Mouse (Mus musculus) intestine, embryonic 15.5 days (tissue): ENCODE measurements around the gene Cd200r4. TPM values are rescaled to one million over a fixed set of nuclear protein-coding genes. Genes with fewer than 3 reads are reported as not detected.
"Not testable (repeated sequence)": the region's sequence is repeated elsewhere in the genome, so short reads cannot be mapped to it uniquely, and the experiment has no call there.

Experiments used
- ATAC-seq: fragments of 200-750 bp; cut with Nextera tagmentation; 2 replicates; pipeline ENCODE4 v1.8.0; 2017; ENCODE audit warnings: moderate TSS enrichment, moderate library complexity
- H3K27ac ChIP-seq: fragments of 300-500 bp; sonication (generic); 2 replicates; pipeline ENCODE4 v1.5.1; 2015; ENCODE audit warnings: mild to moderate bottlenecking, inconsistent platforms
- H3K27me3 ChIP-seq: fragments of 300-500 bp; sonication (generic); replicated peaks from 2 replicates; pipeline ENCODE4 v1.6.1; 2015; ENCODE audit warnings: inconsistent platforms
- H3K36me3 ChIP-seq: fragments of 300-500 bp; sonication (generic); 2 replicates; pipeline ENCODE4 v1.6.1; 2015; ENCODE audit warnings: inconsistent platforms
- H3K4me1 ChIP-seq: fragments of 300-500 bp; sonication (generic); replicated peaks from 2 replicates; pipeline ENCODE4 v1.6.1; 2015; ENCODE audit warnings: inconsistent platforms
- H3K4me2 ChIP-seq: fragments of 300-500 bp; sonication (generic); replicated peaks from 2 replicates; pipeline ENCODE4 v1.6.1; 2015; ENCODE audit warnings: mild to moderate bottlenecking, inconsistent platforms
- H3K4me3 ChIP-seq: fragments of 300-500 bp; sonication (generic); replicated peaks from 2 replicates; pipeline ENCODE4 v1.5.1; 2015; ENCODE audit warnings: inconsistent platforms
- H3K9ac ChIP-seq: fragments of 300-500 bp; sonication (generic); 2 replicates; pipeline ENCODE4 v1.6.1; 2015; ENCODE audit warnings: inconsistent platforms
- H3K9me3 ChIP-seq: fragments of 300-500 bp; sonication (generic); 2 replicates; pipeline ENCODE4 v1.6.1; 2016; ENCODE audit warnings: inconsistent platforms
- WGBS: fragments of 180-500 bp; shearing (Covaris S2); methylation state at CpG from one replicate; pipeline ENCODE4 v1.1.7; 2015; 5-methylcytosine and 5-hydroxymethylcytosine counted together
- polyA plus RNA-seq: library from polyadenylated mRNA; unstranded; fragments of >200 nt; fragmentation: Nextera tagmentation; extraction: Ambion mirVana; gene quantifications from 2 replicates; pipeline ENCODE4 v1.2.1, GENCODE M21; 2015

Cd200r4 gene
- polyA plus RNA-seq, 1 experiment from 2014 or later: 0.28 TPM

GRCm38 (mm10) chr16:44786934-44787333 is 24.6 kb upstream of the Cd200r4 start:
- no peak overlapping the region for H3K9ac ChIP-seq
- no peak overlapping the region for H3K4me2 ChIP-seq
- H3K27me3 ChIP-seq: no peaks in the 10 kb centered on the region
- H3K27ac ChIP-seq: no peak overlapping the region
- no peaks in the 10 kb centered on the region for H3K9me3 ChIP-seq
- no peaks in the 10 kb centered on the region for H3K4me1 ChIP-seq
- ATAC-seq: no peak
- H3K4me3 ChIP-seq: no peak overlapping the region
- WGBS: 80% methylated on average over 1 of the region's 1 CpGs
- no peaks in the 10 kb centered on the region for H3K36me3 ChIP-seq

GRCm38 (mm10) chr16:44794416-44794815 is 17.1 kb upstream of the Cd200r4 start:
- H3K4me2 ChIP-seq: no peak overlapping the region
- H3K4me1 ChIP-seq: no peaks in the 10 kb centered on the region
- H3K36me3 ChIP-seq: no peaks in the 10 kb centered on the region
- no peak for ATAC-seq
- H3K4me3 ChIP-seq: no peak overlapping the region
- no peak overlapping the region for H3K27ac ChIP-seq
- no peak overlapping the region for H3K9ac ChIP-seq
- H3K27me3 ChIP-seq: no peaks in the 10 kb centered on the region
- no peaks in the 10 kb centered on the region for H3K9me3 ChIP-seq

GRCm38 (mm10) chr16:44805976-44806375 is 5.6 kb upstream of the Cd200r4 start:
- ATAC-seq: no peak
- Histone ChIP-seq H3K4me3 (no peak overlapping the region), H3K9me3 (no peaks in the 10 kb centered on the region), H3K4me2 (no peak overlapping the region), H3K9ac (no peak overlapping the region), H3K4me1 (no peaks in the 10 kb centered on the region), H3K27ac (no peak overlapping the region), H3K36me3 (no peaks in the 10 kb centered on the region), H3K27me3 (no peaks in the 10 kb centered on the region)

- ATAC-seq, H3K4me3 ChIP-seq, H3K4me1 ChIP-seq, H3K36me3 ChIP-seq, H3K27ac ChIP-seq, H3K9ac ChIP-seq, H3K4me2 ChIP-seq, H3K27me3 ChIP-seq, H3K9me3 ChIP-seq: not testable (repeated sequence)
- 93% methylated on average over 4 of the region's 4 CpGs for WGBS
These were observed 1.3 kb upstream of the Cd200r4 start for GRCm38 (mm10) chr16:44810223-44810622.

- WGBS: 80% methylated on average over 6 of the region's 6 CpGs
- no peak for ATAC-seq
These were observed 1.0 kb downstream of the Cd200r4 start for GRCm38 (mm10) chr16:44812468-44813065.

GRCm38 (mm10) chr16:44818010-44818409 is 6.5 kb downstream of the Cd200r4 start:
- ATAC-seq: no peak
- no peak overlapping the region for H3K4me3 ChIP-seq
- WGBS: 54% methylated on average over 1 of the region's 1 CpGs
- no peak overlapping the region for H3K9ac ChIP-seq
- H3K36me3 ChIP-seq: no peaks in the 10 kb centered on the region
- H3K4me2 ChIP-seq: no peak overlapping the region
- no peaks in the 10 kb centered on the region for H3K9me3 ChIP-seq
- H3K4me1 ChIP-seq: no peaks in the 10 kb centered on the region
- no peaks in the 10 kb centered on the region for H3K27me3 ChIP-seq
- no peak overlapping the region for H3K27ac ChIP-seq

More at GRCm38 (mm10) chr16:44812468-44813065, 1.0 kb downstream of the Cd200r4 start:
- Histone ChIP-seq H3K27me3 (no peaks in the 10 kb centered on the region), H3K27ac (no peak overlapping the region), H3K9me3 (no peaks in the 10 kb centered on the region), H3K4me1 (no peaks in the 10 kb centered on the region), H3K36me3 (no peaks in the 10 kb centered on the region), H3K4me3 (no peak overlapping the region), H3K4me2 (no peak overlapping the region), H3K9ac (no peak overlapping the region)

GRCm38 (mm10) chr16:44820545-44820944 is 9.0 kb downstream of the Cd200r4 start:
- no peak for ATAC-seq
- Histone ChIP-seq H3K36me3 (no peaks in the 10 kb centered on the region), H3K27me3 (no peaks in the 10 kb centered on the region), H3K4me2 (no peak overlapping the region), H3K4me3 (no peak overlapping the region), H3K9ac (no peak overlapping the region), H3K9me3 (no peaks in the 10 kb centered on the region), H3K27ac (no peak overlapping the region), H3K4me1 (no peaks in the 10 kb centered on the region)
- 80% methylated on average over 4 of the region's 4 CpGs for WGBS

GRCm38 (mm10) chr16:44832286-44832685 is 20.8 kb downstream of the Cd200r4 start:
- no peaks in the 10 kb centered on the region for H3K27me3 ChIP-seq
- no peak overlapping the region for H3K9ac ChIP-seq
- H3K27ac ChIP-seq: no peak overlapping the region
- H3K4me3 ChIP-seq: no peak overlapping the region
- WGBS: 52% methylated on average over 3 of the region's 3 CpGs
- no peaks in the 10 kb centered on the region for H3K36me3 ChIP-seq
- no peak overlapping the region for H3K4me2 ChIP-seq
- no peak for ATAC-seq
- H3K9me3 ChIP-seq: no peaks in the 10 kb centered on the region
- H3K4me1 ChIP-seq: no peaks in the 10 kb centered on the region

- H3K4me3 ChIP-seq, H3K9ac ChIP-seq, ATAC-seq, H3K36me3 ChIP-seq, H3K4me2 ChIP-seq, H3K27me3 ChIP-seq, H3K9me3 ChIP-seq, H3K27ac ChIP-seq, H3K4me1 ChIP-seq: not testable (repeated sequence)
- 31% methylated on average over 2 of the region's 2 CpGs for WGBS
These were observed 21.7 kb downstream of the Cd200r4 start for GRCm38 (mm10) chr16:44833189-44833588.

- Histone ChIP-seq H3K4me3 (no peak within 1 kb of the TSS), H3K9ac (no peak within 1 kb of the TSS), H3K9me3 (no peaks in the 10 kb centered on the region), H3K36me3 (no peaks in the 10 kb centered on the region), H3K4me1 (no peaks in the 10 kb centered on the region), H3K4me2 (no peak within 1 kb of the TSS), H3K27me3 (no peaks in the 10 kb centered on the region), H3K27ac (no peak within 1 kb of the TSS)
- ATAC-seq: no peak
- 88% methylated on average over 2 of the region's 2 CpGs for WGBS
These were observed 55.3 kb downstream of the Cd200r4 start, which contains the start of gene Cd200r2 for GRCm38 (mm10) chr16:44866797-44867196. Gene Cd200r2, plus strand, starts transcription at chr16:44867097.

- H3K4me1 ChIP-seq: no peaks in the 10 kb centered on the region
- H3K27ac ChIP-seq: no peak overlapping the region
- no peaks in the 10 kb centered on the region for H3K36me3 ChIP-seq
- WGBS: 30% methylated on average over 1 of the region's 1 CpGs
- no peak overlapping the region for H3K9ac ChIP-seq
- H3K4me3 ChIP-seq: no peak overlapping the region
- H3K4me2 ChIP-seq: no peak overlapping the region
- no peaks in the 10 kb centered on the region for H3K9me3 ChIP-seq
- peak; percentile 66 for ATAC-seq
- no peaks in the 10 kb centered on the region for H3K27me3 ChIP-seq
These were observed 63.6 kb downstream of the Cd200r4 start for GRCm38 (mm10) chr16:44875178-44875577.

- ATAC-seq: no peak
- Histone ChIP-seq H3K4me3 (no peak overlapping the region), H3K9ac (no peak overlapping the region), H3K27ac (no peak overlapping the region), H3K36me3 (no peaks in the 10 kb centered on the region), H3K4me1 (no peaks in the 10 kb centered on the region), H3K4me2 (no peak overlapping the region), H3K9me3 (no peaks in the 10 kb centered on the region), H3K27me3 (no peaks in the 10 kb centered on the region)
- 66% methylated on average over 5 of the region's 5 CpGs for WGBS
These were observed 65.1 kb downstream of the Cd200r4 start for GRCm38 (mm10) chr16:44876625-44877024.

GRCm38 (mm10) chr16:44877595-44877994 is 66.1 kb downstream of the Cd200r4 start:
- WGBS: 75% methylated on average over 6 of the region's 6 CpGs
- Histone ChIP-seq H3K4me1 (no peaks in the 10 kb centered on the region), H3K27me3 (no peaks in the 10 kb centered on the region), H3K4me3 (no peak overlapping the region), H3K4me2 (no peak overlapping the region), H3K27ac (no peak overlapping the region), H3K9me3 (no peaks in the 10 kb centered on the region), H3K9ac (no peak overlapping the region), H3K36me3 (no peaks in the 10 kb centered on the region)
- ATAC-seq: no peak
